Mouse (Mus musculus): ENCODE results near the gene Arvcf. TPM values are rescaled to one million over a fixed set of nuclear protein-coding genes. Genes with fewer than 3 reads are reported as not detected.

Gene Arvcf
- total and polyA plus RNA-seq, 3 experiments, result 13.9 to 16.4 (median 14.4) TPM

GRCm38 (mm10) chr16:18400472-18401216, 52.7 kb downstream of the Arvcf start:
- WGBS, result 81% methylated on average over 7 of the region's 7 CpGs
- Histone ChIP-seq H3K9ac (ENCODE audit: low read depth, low read length) (no peak overlapping the region), H3K27ac (no peak overlapping the region), H3K4me3 (no peak overlapping the region), H3K4me1 (ENCODE audit: control insufficient read depth, insufficient read depth, low read length) (peaks cover 3% of the 10 kb centered on the region; the same call in 1 of the 2 replicates), H3K27me3 (ENCODE audit: control insufficient read depth, insufficient read depth, low read length) (no peaks in the 10 kb centered on the region), H3K36me3 (ENCODE audit: control insufficient read depth, insufficient read depth, low read length) (no peaks in the 10 kb centered on the region), H3K79me2 (replicated peaks; ENCODE audit: control insufficient read depth, insufficient read depth, low read length) (no peaks in the 10 kb centered on the region)
- intact Hi-C loops (cut with DNase I), result no loop called here
- no peak for TF ChIP-seq POLR2A (IDR thresholded peaks at IDR 0.05; ENCODE audit: insufficient read depth, low read depth, low read length)
- no peak for TF ChIP-seq CTCF (IDR thresholded peaks at IDR 0.05)
- TF ChIP-seq EP300 (IDR thresholded peaks at IDR 0.05; ENCODE audit: insufficient read depth, low read depth, low read length), result no peak
- no peak for DNase-seq

GRCm38 (mm10) chr16:18403285-18403684, 55.3 kb downstream of the Arvcf start:
- no peak overlapping the region for H3K27ac ChIP-seq
- no peaks in the 10 kb centered on the region for H3K36me3 ChIP-seq (ENCODE audit: control insufficient read depth, insufficient read depth, low read length)
- H3K27me3 ChIP-seq (ENCODE audit: control insufficient read depth, insufficient read depth, low read length), result no peaks in the 10 kb centered on the region
- 86% methylated on average over 12 of the region's 12 CpGs for WGBS
- H3K79me2 ChIP-seq (replicated peaks; ENCODE audit: control insufficient read depth, insufficient read depth, low read length), result no peaks in the 10 kb centered on the region
- intact Hi-C loops (cut with DNase I), result no loop called here
- no peak for DNase-seq
- TF ChIP-seq POLR2A (IDR thresholded peaks at IDR 0.05; ENCODE audit: insufficient read depth, low read depth, low read length) (no peak), CTCF (IDR thresholded peaks at IDR 0.05) (no peak), EP300 (IDR thresholded peaks at IDR 0.05; ENCODE audit: insufficient read depth, low read depth, low read length) (no peak)
- no peak overlapping the region for H3K4me3 ChIP-seq
- H3K4me1 ChIP-seq (ENCODE audit: control insufficient read depth, insufficient read depth, low read length), result peaks cover 9% of the 10 kb centered on the region
- no peak overlapping the region for H3K9ac ChIP-seq (ENCODE audit: low read depth, low read length)

- intact Hi-C loops (cut with DNase I), result no loop called here
- no peak overlapping the region for H3K9ac ChIP-seq (ENCODE audit: low read depth, low read length)
These were observed 57.3 kb downstream of the Arvcf start for GRCm38 (mm10) chr16:18405091-18405854.

GRCm38 (mm10) chr16:18405876-18406275, 57.9 kb downstream of the Arvcf start:
- Histone ChIP-seq H3K36me3 (ENCODE audit: control insufficient read depth, insufficient read depth, low read length) (no peaks in the 10 kb centered on the region), H3K4me1 (ENCODE audit: control insufficient read depth, insufficient read depth, low read length) (peaks cover 9% of the 10 kb centered on the region), H3K27me3 (ENCODE audit: control insufficient read depth, insufficient read depth, low read length) (no peaks in the 10 kb centered on the region), H3K79me2 (replicated peaks; ENCODE audit: control insufficient read depth, insufficient read depth, low read length) (no peaks in the 10 kb centered on the region), H3K9ac (ENCODE audit: low read depth, low read length) (no peak overlapping the region), H3K27ac (peak overlapping the region; percentile 36; the same call in 1 of the 2 replicates), H3K4me3 (no peak overlapping the region)
- 60% methylated on average over 2 of the region's 2 CpGs for WGBS
- no peak for DNase-seq
- TF ChIP-seq EP300 (IDR thresholded peaks at IDR 0.05; ENCODE audit: insufficient read depth, low read depth, low read length) (no peak), CTCF (IDR thresholded peaks at IDR 0.05) (no peak), POLR2A (IDR thresholded peaks at IDR 0.05; ENCODE audit: insufficient read depth, low read depth, low read length) (no peak)
- intact Hi-C loops (cut with DNase I), result loop anchor here (2.0 kb wide), 1 partner anchor 61 kb away; no protein-coding TSS in a partner anchor

More at GRCm38 (mm10) chr16:18405091-18405854, 57.3 kb downstream of the Arvcf start:
- H3K27ac ChIP-seq, result no peak overlapping the region
- WGBS, result 73% methylated on average over 13 of the region's 13 CpGs
- no peak for DNase-seq
- no peaks in the 10 kb centered on the region for H3K79me2 ChIP-seq (replicated peaks; ENCODE audit: control insufficient read depth, insufficient read depth, low read length)
- no peaks in the 10 kb centered on the region for H3K36me3 ChIP-seq (ENCODE audit: control insufficient read depth, insufficient read depth, low read length)
- H3K4me3 ChIP-seq, result no peak overlapping the region
- TF ChIP-seq POLR2A (IDR thresholded peaks at IDR 0.05; ENCODE audit: insufficient read depth, low read depth, low read length), result no peak
- no peak for TF ChIP-seq EP300 (IDR thresholded peaks at IDR 0.05; ENCODE audit: insufficient read depth, low read depth, low read length)
- no peak for TF ChIP-seq CTCF (IDR thresholded peaks at IDR 0.05)
- H3K4me1 ChIP-seq (ENCODE audit: control insufficient read depth, insufficient read depth, low read length), result peaks cover 9% of the 10 kb centered on the region
- H3K27me3 ChIP-seq (ENCODE audit: control insufficient read depth, insufficient read depth, low read length), result no peaks in the 10 kb centered on the region

- Histone ChIP-seq H3K4me1 (ENCODE audit: control insufficient read depth, insufficient read depth, low read length) (peaks cover 9% of the 10 kb centered on the region), H3K36me3 (ENCODE audit: control insufficient read depth, insufficient read depth, low read length) (no peaks in the 10 kb centered on the region), H3K27ac (peak overlapping the region; percentile 36), H3K79me2 (replicated peaks; ENCODE audit: control insufficient read depth, insufficient read depth, low read length) (no peaks in the 10 kb centered on the region), H3K4me3 (no peak overlapping the region), H3K9ac (ENCODE audit: low read depth, low read length) (no peak overlapping the region), H3K27me3 (ENCODE audit: control insufficient read depth, insufficient read depth, low read length) (no peaks in the 10 kb centered on the region)
- intact Hi-C loops (cut with DNase I), result loop anchor here (2.0 kb wide), 1 partner anchor 61 kb away; no protein-coding TSS in a partner anchor
- peak; percentile 61 to 64 for DNase-seq
- TF ChIP-seq POLR2A (IDR thresholded peaks at IDR 0.05; ENCODE audit: insufficient read depth, low read depth, low read length), result no peak
- peak; percentile 77; the same call in 1 of the 2 replicates for TF ChIP-seq EP300 (IDR thresholded peaks at IDR 0.05; ENCODE audit: insufficient read depth, low read depth, low read length)
- TF ChIP-seq CTCF (IDR thresholded peaks at IDR 0.05), result peak; percentile 83
- 11% methylated on average over 2 of the region's 2 CpGs for WGBS
These were observed 58.3 kb downstream of the Arvcf start for GRCm38 (mm10) chr16:18406293-18406692.
